Mouse (Mus musculus) CH12.LX (cell line): ENCODE measurements around the gene Supv3l1.

Experiments used
- CHD2 ChIP-seq: IDR thresholded peaks from 2 replicates; pipeline ENCODE4 v1.6.1; 2011; ENCODE audit warnings: low read length, improper control_type of control experiment
- CTCF ChIP-seq, 2 experiments: IDR thresholded peaks in 1 of 2; conservative IDR thresholded peaks in 1 of 2; 2 replicates each; pipeline ENCODE4 v1.5.1; 2011 to 2012; ENCODE audit warnings: low read depth in 2 of 2, low read length in 2 of 2, improper control_type of control experiment in 1 of 2, inconsistent platforms in 1 of 2, mild to moderate bottlenecking in 1 of 2, moderate library complexity in 1 of 2
- ELF1 ChIP-seq: IDR thresholded peaks from 2 replicates; pipeline ENCODE4 v1.6.1; 2014; ENCODE audit warnings: low read depth, mild to moderate bottlenecking, inconsistent platforms, low read length, improper control_type of control experiment
- EP300 ChIP-seq: IDR thresholded peaks from 2 replicates; pipeline ENCODE4 v1.6.1; 2011; ENCODE audit warnings: low read length, improper control_type of control experiment
- ETS1 ChIP-seq: conservative IDR thresholded peaks from 2 replicates; pipeline ENCODE4 v1.6.1; 2012; ENCODE audit warnings: low read depth, mild to moderate bottlenecking, inconsistent platforms, low read length, improper control_type of control experiment, moderate library complexity
- MAZ ChIP-seq: IDR thresholded peaks from 2 replicates; pipeline ENCODE4 v1.6.1; 2012; ENCODE audit warnings: low read depth, mild to moderate bottlenecking, inconsistent platforms, low read length, improper control_type of control experiment, moderate library complexity
- MYC ChIP-seq: IDR thresholded peaks from 2 replicates; pipeline ENCODE4 v1.6.1; 2011; ENCODE audit warnings: low read depth, mild to moderate bottlenecking, improper control_type of control experiment, low read length
- NRF1 ChIP-seq: IDR thresholded peaks from 2 replicates; pipeline ENCODE4 v1.6.1; 2014; ENCODE audit warnings: low read depth, mild to moderate bottlenecking, inconsistent platforms, low read length, improper control_type of control experiment, moderate library complexity
- POLR2A ChIP-seq: IDR thresholded peaks from 2 replicates; pipeline ENCODE4 v1.6.1; 2011; ENCODE audit warnings: low read depth, mild to moderate bottlenecking, improper control_type of control experiment, low read length
- SMC3 ChIP-seq: IDR thresholded peaks from 2 replicates; pipeline ENCODE4 v1.6.1; 2011; ENCODE audit warnings: low read depth, low read length, improper control_type of control experiment
- TBP ChIP-seq: conservative IDR thresholded peaks from 2 replicates; pipeline ENCODE4 v1.6.1; 2011; ENCODE audit warnings: low read depth, low read length, improper control_type of control experiment
- USF1 ChIP-seq: IDR thresholded peaks from 2 replicates; pipeline ENCODE4 v1.6.1; 2014; ENCODE audit warnings: low read depth, mild to moderate bottlenecking, inconsistent platforms, low read length, improper control_type of control experiment
- USF2 ChIP-seq: conservative IDR thresholded peaks from 2 replicates; pipeline ENCODE4 v1.6.1; 2011; ENCODE audit warnings: low read depth, low read length, improper control_type of control experiment

DNA sequence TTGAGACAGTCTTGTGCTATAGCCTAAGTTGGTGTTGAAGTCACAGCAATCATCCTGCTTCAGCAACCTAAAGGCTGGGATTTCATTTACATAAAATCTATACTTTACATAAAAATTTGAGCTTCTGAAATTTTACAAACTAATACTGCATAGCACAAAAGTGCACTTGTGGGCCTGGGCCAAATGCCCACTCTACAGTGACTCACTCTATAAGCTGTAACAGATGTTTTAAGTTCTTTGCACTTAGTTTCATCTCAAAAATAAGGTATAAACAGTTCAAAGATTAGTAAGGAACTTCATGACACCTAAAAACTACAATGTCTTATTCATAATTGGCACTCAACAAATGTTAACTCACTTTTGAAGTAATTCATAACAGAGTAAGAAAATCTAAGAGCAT, 11.8 kb upstream of the Supv3l1 start:
- TF ChIP-seq CTCF (conservative IDR thresholded peaks at IDR 0.05 in 1 of 2, IDR thresholded peaks at IDR 0.05 in 1 of 2; ENCODE audit: low read depth in 2 of 2, low read length in 2 of 2) (no peak), MAZ (no peak), USF2 (no peak), EP300 (no peak), ELF1 (no peak), MYC (no peak), POLR2A (no peak), SMC3 (no peak), NRF1 (no peak), TBP (no peak), CHD2 (no peak), ETS1 (no peak), USF1 (no peak)
